ENCODE assay signal across 18 mouse cellular contexts in genomic region chr4:63743660-63744059, GRCm38 (mm10). TPM values are rescaled to one million over a fixed set of nuclear protein-coding genes. Genes with fewer than 3 reads are reported as not detected.
DNase-seq lines count a peak whose midpoint lies in the region; ATAC-seq and TF ChIP-seq lines count a peak whose summit lies in the region.
"Had no signal": no experiment of that assay in that cellular context is flagged by ENCODE, and none has a peak within 500 bp of the region (broad histone marks: within the 10 kb centered on the region; RNA-seq: fewer than 3 reads in every experiment).

No protein-coding gene starts in this region.

- no peak overlapping the region for H3K4me3 ChIP-seq in intestine, embryonic 14.5 days (ENCODE audit: low read depth, low read length)
- no peak overlapping the region for H3K4me3 ChIP-seq in intestine, embryonic 16.5 days (ENCODE audit: low read length)
- H3K4me3 ChIP-seq in liver, postnatal 0 days (ENCODE audit: low read depth, low read length), result no peak overlapping the region
- H3K4me3 ChIP-seq in heart, embryonic 11.5 days (ENCODE audit: low read depth, low read length), result no peak overlapping the region
- H3K4me3 ChIP-seq: forebrain, embryonic 15.5 days; hindbrain, embryonic 13.5 days; stomach, embryonic 15.5 days had no signal

- H3K36me3 ChIP-seq in intestine, embryonic 14.5 days (ENCODE audit: control insufficient read depth, insufficient read depth, low read length), result no peaks in the 10 kb centered on the region
- no peaks in the 10 kb centered on the region for H3K36me3 ChIP-seq in intestine, embryonic 16.5 days (ENCODE audit: control insufficient read depth, insufficient read depth, low read length)
- no peaks in the 10 kb centered on the region for H3K36me3 ChIP-seq in liver, postnatal 0 days (replicated peaks; ENCODE audit: insufficient read depth, low read length)
- no peaks in the 10 kb centered on the region for H3K36me3 ChIP-seq in heart, embryonic 11.5 days (ENCODE audit: control insufficient read depth, insufficient read depth, low read length)
- H3K36me3 ChIP-seq: forebrain, embryonic 15.5 days; hindbrain, embryonic 13.5 days; stomach, embryonic 15.5 days had no signal

- TF ChIP-seq CTCF in liver, postnatal 0 days (IDR thresholded peaks at IDR 0.05; ENCODE audit: low read depth), result no peak

- peak; percentile 78 for ATAC-seq in intestine, embryonic 14.5 days (replicated peaks; ENCODE audit: low FRiP score, low TSS enrichment, low read depth)
- peak; percentile 83 for ATAC-seq in intestine, embryonic 16.5 days
- peak; percentile 94 for ATAC-seq in liver, postnatal 0 days
- ATAC-seq in heart, embryonic 11.5 days (replicated peaks; ENCODE audit: insufficient number of reproducible peaks, low FRiP score, low TSS enrichment), result no peak
- ATAC-seq: forebrain, embryonic 15.5 days had no signal

- no peak overlapping the region for H3K27ac ChIP-seq in intestine, embryonic 14.5 days (ENCODE audit: low read depth)
- no peak overlapping the region for H3K27ac ChIP-seq in intestine, embryonic 16.5 days (ENCODE audit: low read length)
- H3K27ac ChIP-seq in liver, postnatal 0 days (ENCODE audit: low read depth), result no peak overlapping the region
- no peak overlapping the region for H3K27ac ChIP-seq in heart, embryonic 11.5 days (ENCODE audit: low read depth, low read length)
- H3K27ac ChIP-seq: forebrain, embryonic 15.5 days; hindbrain, embryonic 13.5 days; liver, embryonic 14.5 days; stomach, embryonic 15.5 days had no signal

- 20% methylated on average over 1 of the region's 1 CpGs for WGBS in intestine, embryonic 14.5 days
- 11% methylated on average over 1 of the region's 1 CpGs for WGBS in intestine, embryonic 16.5 days
- WGBS in liver, postnatal 0 days (ENCODE audit: insufficient replicate concordance), result 43% methylated on average over 1 of the region's 1 CpGs
- WGBS in heart, embryonic 11.5 days (ENCODE audit: insufficient replicate concordance), result 45% methylated on average over 1 of the region's 1 CpGs

- peaks cover 31% of the 10 kb centered on the region for H3K4me1 ChIP-seq in intestine, embryonic 14.5 days (replicated peaks; ENCODE audit: control insufficient read depth, insufficient read depth, low read length)
- peaks cover 31% of the 10 kb centered on the region for H3K4me1 ChIP-seq in intestine, embryonic 16.5 days (ENCODE audit: control insufficient read depth, insufficient read depth, low read length)
- H3K4me1 ChIP-seq in liver, postnatal 0 days (ENCODE audit: insufficient read depth), result 0 out of 2 replicates have a peak, but pooled peaks cover 4% of the 10 kb centered on the region
- H3K4me1 ChIP-seq in heart, embryonic 11.5 days (ENCODE audit: control insufficient read depth, insufficient read depth, low read length), result no peaks in the 10 kb centered on the region

- no peaks in the 10 kb centered on the region for H3K9me3 ChIP-seq in intestine, embryonic 14.5 days (ENCODE audit: control insufficient read depth, low read length)
- no peaks in the 10 kb centered on the region for H3K9me3 ChIP-seq in intestine, embryonic 16.5 days (ENCODE audit: control insufficient read depth, low read length)
- H3K9me3 ChIP-seq in liver, postnatal 0 days (ENCODE audit: low read length), result peaks cover 4% of the 10 kb centered on the region
- H3K9me3 ChIP-seq in heart, embryonic 11.5 days (replicated peaks; ENCODE audit: control insufficient read depth, low read length), result no peaks in the 10 kb centered on the region
- H3K9me3 ChIP-seq: forebrain, embryonic 15.5 days; hindbrain, embryonic 13.5 days; stomach, embryonic 15.5 days had no signal

- DNase-seq in intestine, embryonic 14.5 days (ENCODE audit: low spot score), result no peak
- DNase-seq in kidney, postnatal 10 days, result peak; percentile 62
- DNase-seq in liver, postnatal 0 days, result no peak
- no peak for DNase-seq in gastrocnemius, postnatal 25 days
- no peak for DNase-seq in thymus, adult 18-20 months
- DNase-seq: adrenal gland, postnatal 25 days; cerebellum, adult 9-10 months; layer of hippocampus, adult 9-11 months; thymus, postnatal 25 days had no signal

- no peak for TF ChIP-seq EP300 in liver, postnatal 0 days (IDR thresholded peaks at IDR 0.05; ENCODE audit: low read depth)

- H3K4me2 ChIP-seq in intestine, embryonic 14.5 days (ENCODE audit: low read length), result no peak overlapping the region
- no peak overlapping the region for H3K4me2 ChIP-seq in intestine, embryonic 16.5 days (ENCODE audit: low read depth, low read length)
- H3K4me2 ChIP-seq in liver, postnatal 0 days (ENCODE audit: low read depth, low read length), result no peak overlapping the region
- H3K4me2 ChIP-seq in heart, embryonic 11.5 days, result no peak overlapping the region
- H3K4me2 ChIP-seq: forebrain, embryonic 15.5 days; hindbrain, embryonic 13.5 days; stomach, embryonic 15.5 days had no signal

- H3K27me3 ChIP-seq in intestine, embryonic 14.5 days (replicated peaks; ENCODE audit: control insufficient read depth, insufficient read depth, low read length), result no peaks in the 10 kb centered on the region
- no peaks in the 10 kb centered on the region for H3K27me3 ChIP-seq in intestine, embryonic 16.5 days (replicated peaks; ENCODE audit: control insufficient read depth, insufficient read depth, low read length)
- peaks cover 9% of the 10 kb centered on the region; the same call in 1 of the 2 replicates for H3K27me3 ChIP-seq in liver, postnatal 0 days (ENCODE audit: insufficient read depth, low read length)
- H3K27me3 ChIP-seq in heart, embryonic 11.5 days (ENCODE audit: control insufficient read depth, insufficient read depth, low read length), result 0 out of 2 replicates have a peak, but pooled peaks cover 4% of the 10 kb centered on the region
- H3K27me3 ChIP-seq: forebrain, embryonic 15.5 days; hindbrain, embryonic 13.5 days; stomach, embryonic 15.5 days had no signal

- no peak overlapping the region for H3K9ac ChIP-seq in intestine, embryonic 14.5 days (ENCODE audit: low read length)
- no peak overlapping the region for H3K9ac ChIP-seq in intestine, embryonic 16.5 days (ENCODE audit: low read depth, low read length)
- no peak overlapping the region for H3K9ac ChIP-seq in liver, postnatal 0 days (replicated peaks)
- no peak overlapping the region for H3K9ac ChIP-seq in heart, embryonic 11.5 days (ENCODE audit: low read depth, low read length)
- H3K9ac ChIP-seq: forebrain, embryonic 15.5 days; hindbrain, embryonic 13.5 days; liver, embryonic 14.5 days; stomach, embryonic 15.5 days had no signal

RNA-seq across cellular contexts. Expression of gene Tnfsf15, which starts 1.3 kb away (rescaled TPM):
- 0.17 and 0.27 TPM in 2 replicates for polyA plus RNA-seq in intestine, embryonic 14.5 days (2014; fragmentation: Nextera tagmentation; extraction: Ambion mirVana)
- 0.16 and 0.18 TPM in 2 replicates for polyA plus RNA-seq in intestine, embryonic 16.5 days (2015; fragmentation: Nextera tagmentation; extraction: Ambion mirVana)
- polyA plus RNA-seq in liver, postnatal 0 days (2015; fragmentation: Nextera tagmentation; extraction: Ambion mirVana), result not detected in 2 replicates
- 0.04 TPM in 1 of 2 replicates, not detected in the other for polyA plus RNA-seq in heart, embryonic 11.5 days (2014; fragmentation: Nextera tagmentation; extraction: Ambion mirVana)
- total RNA-seq in gastrocnemius, postnatal 25 days (2021), result under 1 TPM in 1 of 2 experiments, not detected in 1; 0.08 TPM
- total RNA-seq: megakaryocyte-erythroid progenitor cell, adult 5-6 weeks; monocyte, adult 5-6 weeks had no signal
- polyA plus RNA-seq: forebrain, embryonic 15.5 days; hindbrain, embryonic 13.5 days; neural tube, embryonic 14.5 days had no signal
